Mouse (Mus musculus) olfactory bulb, adult 2 months (tissue): ENCODE measurements around the gene Scai. TPM values are rescaled to one million over a fixed set of nuclear protein-coding genes. Genes with fewer than 3 reads are reported as not detected.
"Not testable (repeated sequence)": the region's sequence is repeated elsewhere in the genome, so short reads cannot be mapped to it uniquely, and the experiment has no call there.

Experiments used
- H3K27ac ChIP-seq: fragments of 200-500 bp; 2 replicates; pipeline ENCODE4 v1.5.1; 2012; ENCODE audit warnings: low read depth, low read length; ENCODE audit not compliant: insufficient read depth
- H3K4me1 ChIP-seq: fragments of 200-500 bp; 2 replicates; pipeline ENCODE4 v1.6.1; 2012; ENCODE audit warnings: low read length; ENCODE audit not compliant: control insufficient read depth, insufficient read depth
- H3K4me3 ChIP-seq: fragments of 200-500 bp; 2 replicates; pipeline ENCODE4 v1.5.1; 2012; ENCODE audit warnings: mild to moderate bottlenecking, low read depth, low read length, moderate library complexity; ENCODE audit not compliant: insufficient read depth
- CTCF ChIP-seq: fragments of 200-500 bp; IDR thresholded peaks from 2 replicates; pipeline ENCODE4 v1.5.1; 2012; ENCODE audit warnings: low read depth, mild to moderate bottlenecking, low read length, moderate library complexity; ENCODE audit not compliant: insufficient read depth
- POLR2A ChIP-seq: fragments of 200-500 bp; IDR thresholded peaks from 2 replicates; pipeline ENCODE4 v1.6.1; 2012; ENCODE audit warnings: mild to moderate bottlenecking, low read depth, low read length, moderate library complexity; ENCODE audit not compliant: insufficient read depth
- WGBS: fragments of 180-500 bp; shearing (Covaris S2); methylation state at CpG from one replicate; pipeline ENCODE4 v1.1.7; 2018; 5-methylcytosine and 5-hydroxymethylcytosine counted together
- polyA plus RNA-seq: library from polyadenylated mRNA; stranded (reverse); fragments of >200 nt; gene quantifications from 2 replicates; pipeline ENCODE4 v1.2.4, GENCODE M21; 2012; ENCODE audit warnings: low replicate concordance; ENCODE audit not compliant: missing spikeins, insufficient read depth, insufficient read length

The Scai gene
- polyA plus RNA-seq, 1 experiment, result not detected

GRCm38 (mm10) chr2:39114093-39114492 lies 76.4 kb downstream of the Scai start:
- H3K4me1 ChIP-seq, result no peaks in the 10 kb centered on the region
- no peak overlapping the region for H3K4me3 ChIP-seq
- WGBS, result 96% methylated on average over 7 of the region's 7 CpGs
- H3K27ac ChIP-seq, result no peak overlapping the region
- TF ChIP-seq CTCF (no peak), POLR2A (no peak)

DNA sequence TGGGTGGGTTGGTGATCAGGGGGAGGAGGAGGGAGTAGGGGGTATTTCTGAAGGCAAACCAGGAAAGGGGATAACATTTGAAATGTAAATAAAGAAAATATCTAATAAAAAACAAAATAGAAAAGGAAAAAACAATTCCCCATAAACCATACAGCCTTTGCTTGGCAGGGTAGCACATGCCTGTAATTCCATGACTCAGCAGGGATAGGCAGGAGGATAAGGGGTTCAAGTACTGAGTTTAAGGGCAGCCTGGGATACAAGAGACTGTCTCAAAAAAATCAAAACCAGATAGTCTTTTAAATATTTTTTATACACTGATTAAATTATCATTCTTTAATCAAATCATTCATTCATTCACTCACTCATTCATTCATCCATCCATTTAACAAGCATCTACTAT lies 80.0 kb downstream of the Scai start:
- H3K4me3 ChIP-seq, result no peak overlapping the region
- no peak for TF ChIP-seq POLR2A
- no peak for TF ChIP-seq CTCF
- H3K27ac ChIP-seq, result no peak overlapping the region
- no peaks in the 10 kb centered on the region for H3K4me1 ChIP-seq

DNA sequence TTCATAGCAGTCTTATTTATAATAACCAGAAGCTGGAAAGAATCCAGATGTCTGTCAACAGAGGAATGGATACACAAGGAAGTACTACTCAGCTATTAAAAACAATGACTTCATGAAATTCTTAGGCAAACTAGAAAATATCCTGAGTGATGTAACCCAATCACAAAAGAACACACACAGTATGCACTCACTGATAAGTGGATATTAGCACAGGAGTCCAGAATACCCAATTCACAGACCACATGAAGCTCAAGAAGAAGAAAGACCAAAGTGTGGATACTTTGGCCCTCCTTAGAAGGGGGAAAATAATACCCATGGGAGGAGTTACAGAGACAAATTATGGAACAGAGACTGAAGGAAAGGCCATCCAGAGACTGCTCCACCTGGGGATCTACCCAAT lies 80.8 kb downstream of the Scai start:
- not testable (repeated sequence) for H3K4me3 ChIP-seq, H3K4me1 ChIP-seq, H3K27ac ChIP-seq

- H3K4me1 ChIP-seq, H3K4me3 ChIP-seq, H3K27ac ChIP-seq: not testable (repeated sequence)
- WGBS, result 100% methylated on average over 1 of the region's 1 CpGs
Observed at GRCm38 (mm10) chr2:39099951-39100350, 90.6 kb downstream of the Scai start.

- Histone ChIP-seq H3K4me3 (no peak overlapping the region), H3K4me1 (no peaks in the 10 kb centered on the region), H3K27ac (no peak overlapping the region)
- TF ChIP-seq CTCF (no peak), POLR2A (no peak)
Observed at GRCm38 (mm10) chr2:39097993-39098392, 92.5 kb downstream of the Scai start.

DNA sequence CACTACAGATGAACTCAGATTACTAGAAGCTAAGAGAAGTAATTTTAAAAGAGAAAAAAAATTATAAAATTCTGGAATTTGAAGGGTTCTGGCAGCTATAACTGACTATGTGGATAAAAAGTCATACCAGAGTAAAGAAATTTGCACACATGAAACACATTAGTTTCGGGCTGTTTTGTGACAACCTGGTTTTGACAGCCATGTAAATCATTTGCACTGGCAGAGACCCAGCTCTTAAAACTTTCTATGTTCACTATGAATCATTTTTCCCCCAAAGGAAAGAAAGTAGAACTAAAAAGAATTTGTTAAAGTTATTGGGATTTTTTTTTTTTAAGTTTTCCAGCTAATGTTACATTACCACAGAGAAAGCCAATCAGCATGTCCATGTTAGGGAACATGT lies 98.6 kb downstream of the Scai start:
- WGBS, result 95% methylated on average over 1 of the region's 1 CpGs
- no peak overlapping the region for H3K4me3 ChIP-seq
- TF ChIP-seq CTCF (no peak), POLR2A (no peak)
- H3K27ac ChIP-seq, result no peak overlapping the region
- no peaks in the 10 kb centered on the region for H3K4me1 ChIP-seq

DNA sequence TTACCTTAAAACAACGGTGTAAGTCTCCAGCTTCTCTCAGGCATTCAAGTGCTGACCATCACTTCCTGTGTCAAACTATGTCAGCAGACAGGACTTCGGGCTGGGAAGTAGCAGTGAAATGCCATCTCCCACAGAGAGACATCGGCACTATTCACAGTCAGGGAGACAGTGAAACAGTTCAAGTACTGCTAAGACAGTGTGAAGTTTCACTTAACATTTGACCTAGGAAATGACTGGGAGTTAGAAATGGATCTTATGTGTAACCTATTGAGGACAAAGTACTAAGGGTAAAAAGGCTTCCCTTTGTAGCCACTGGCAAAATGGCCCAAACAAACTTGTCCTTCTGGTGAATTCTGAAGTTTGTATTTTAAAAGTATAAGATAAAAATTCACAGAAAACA lies 107.8 kb downstream of the Scai start:
- Histone ChIP-seq H3K4me1 (no peaks in the 10 kb centered on the region), H3K27ac (no peak overlapping the region), H3K4me3 (no peak overlapping the region)
- 84% methylated on average over 3 of the region's 3 CpGs for WGBS
- TF ChIP-seq POLR2A, result no peak
- no peak for TF ChIP-seq CTCF

- TF ChIP-seq CTCF (no peak), POLR2A (no peak)
- Histone ChIP-seq H3K4me3 (no peak overlapping the region), H3K27ac (no peak overlapping the region), H3K4me1 (no peaks in the 10 kb centered on the region)
Observed at GRCm38 (mm10) chr2:39070666-39071065, 119.9 kb downstream of the Scai start.

DNA sequence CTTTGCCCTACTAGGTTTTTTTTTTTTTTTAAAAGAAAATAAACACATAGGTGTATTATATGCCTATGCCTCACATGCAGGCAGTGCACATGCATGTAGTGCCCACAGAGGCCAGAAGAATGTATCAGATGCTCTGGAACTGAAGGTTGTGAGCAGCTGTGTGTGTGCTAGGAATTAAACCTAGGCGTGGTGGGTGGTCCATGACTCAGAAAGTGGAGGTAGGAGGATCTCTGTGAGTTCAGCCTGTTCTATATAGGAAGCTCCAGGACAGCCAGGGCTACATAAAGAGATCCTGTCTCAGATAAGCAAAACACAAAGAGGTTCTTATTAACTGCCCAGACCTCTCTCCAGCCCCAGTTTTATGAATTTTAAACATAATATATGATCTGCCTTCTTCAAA lies 121.4 kb downstream of the Scai start:
- 79% methylated on average over 1 of the region's 1 CpGs for WGBS
- TF ChIP-seq CTCF, result no peak
- no peak for TF ChIP-seq POLR2A
- Histone ChIP-seq H3K4me3 (no peak overlapping the region), H3K4me1 (peaks cover 1% of the 10 kb centered on the region; the same call in 1 of the 2 replicates), H3K27ac (no peak overlapping the region)

DNA sequence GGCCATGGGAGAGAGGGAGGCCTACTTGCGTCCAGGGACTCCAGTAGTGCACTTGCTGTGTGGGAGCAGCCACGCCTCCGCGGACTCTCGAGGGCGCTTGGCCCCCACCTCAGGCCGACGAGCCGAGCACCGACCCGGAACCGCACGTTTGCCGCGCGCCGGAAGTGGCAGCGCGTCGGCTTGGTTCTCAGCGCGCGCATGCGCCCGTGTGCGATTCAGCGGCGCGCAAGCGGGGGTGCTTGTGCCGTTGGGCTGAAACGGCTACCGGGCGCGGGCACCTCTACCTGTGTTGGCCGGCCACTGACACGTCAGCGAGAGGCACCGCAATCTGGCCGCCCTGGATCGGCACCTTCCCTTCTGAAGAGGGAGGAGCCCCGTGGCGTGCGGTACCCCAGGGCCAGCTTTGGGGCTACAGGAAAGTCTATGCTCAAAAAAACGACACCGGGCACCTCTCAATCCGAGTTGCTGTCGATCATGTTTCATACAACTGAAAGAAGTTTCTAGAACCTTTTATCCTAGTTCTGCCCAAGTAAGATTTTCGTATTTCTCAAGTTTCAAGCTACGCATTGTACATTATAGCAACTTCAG lies 125.0 kb downstream of the Scai start, which contains the start of gene Golga1:
TSS of gene Golga1 (minus strand) at position 142 of the 588 bp plus-strand sequence.
- H3K27ac ChIP-seq, result peak within 1 kb of the TSS; percentile 37; the same call in 1 of the 2 replicates
- H3K4me1 ChIP-seq, result peaks cover 3% of the 10 kb centered on the region; the same call in 1 of the 2 replicates
- TF ChIP-seq POLR2A (peak; percentile 93), CTCF (no peak)
- H3K4me3 ChIP-seq, result peak within 1 kb of the TSS; percentile 95
- WGBS, result under 1% methylated on average over 50 of the region's 50 CpGs
